Mouse (Mus musculus) heart, embryonic 14.5 days (tissue): ENCODE measurements around the gene Rapgef1. TPM values are rescaled to one million over a fixed set of nuclear protein-coding genes. Genes with fewer than 3 reads are reported as not detected.

Experiments used
- ATAC-seq: fragments of 200-750 bp; cut with Nextera tagmentation; 2 replicates; pipeline ENCODE4 v1.8.0; 2017; ENCODE audit warnings: low read depth, moderate TSS enrichment; ENCODE audit not compliant: insufficient number of reproducible peaks, insufficient read depth, low FRiP score
- H3K27ac ChIP-seq, 2 experiments: fragments of 200-500 bp in 1 of 2; fragments of 300-500 bp in 1 of 2; sonication (generic) in 1 of 2; replicated peaks in 1 of 2; 2 replicates each; pipeline ENCODE4 v1.5.1; 2012 to 2014; ENCODE audit warnings: low read depth in 2 of 2, low read length in 2 of 2, control low read depth in 1 of 2, mild to moderate bottlenecking in 1 of 2, mixed read lengths in 1 of 2; ENCODE audit not compliant: control insufficient read depth in 1 of 2, insufficient read depth in 1 of 2
- H3K27me3 ChIP-seq: fragments of 300-500 bp; sonication (generic); 2 replicates; pipeline ENCODE4 v1.6.1; 2014; ENCODE audit warnings: mild to moderate bottlenecking, low read length, control low read depth; ENCODE audit not compliant: control insufficient read depth, insufficient read depth
- H3K36me3 ChIP-seq: fragments of 300-500 bp; sonication (generic); 2 replicates; pipeline ENCODE4 v1.6.1; 2014; ENCODE audit warnings: mild to moderate bottlenecking, control low read depth, low read length, mixed read lengths; ENCODE audit not compliant: control insufficient read depth, insufficient read depth
- H3K4me1 ChIP-seq, 2 experiments: fragments of 200-500 bp in 1 of 2; fragments of 300-500 bp in 1 of 2; sonication (generic) in 1 of 2; 2 replicates each; pipeline ENCODE4 v1.6.1; 2012 to 2014; ENCODE audit warnings: low read length in 2 of 2, control low read depth in 1 of 2, mixed read lengths in 1 of 2; ENCODE audit not compliant: control insufficient read depth in 2 of 2, insufficient read depth in 2 of 2
- H3K4me2 ChIP-seq: fragments of 300-500 bp; sonication (generic); 2 replicates; pipeline ENCODE4 v1.6.1; 2014; ENCODE audit warnings: mild to moderate bottlenecking, low read length
- H3K4me3 ChIP-seq, 2 experiments: fragments of 200-500 bp in 1 of 2; fragments of 300-500 bp in 1 of 2; sonication (generic) in 1 of 2; 2 replicates each; pipeline ENCODE4 v1.5.1; 2012 to 2014; ENCODE audit warnings: low read length in 2 of 2, mild to moderate bottlenecking in 2 of 2, control low read depth in 1 of 2, low read depth in 1 of 2, moderate library complexity in 1 of 2; ENCODE audit not compliant: control insufficient read depth in 1 of 2, insufficient read depth in 1 of 2
- H3K9ac ChIP-seq: fragments of 300-500 bp; sonication (generic); 2 replicates; pipeline ENCODE4 v1.6.1; 2014; ENCODE audit warnings: mild to moderate bottlenecking, low read length
- H3K9me3 ChIP-seq: fragments of 300-500 bp; sonication (generic); 2 replicates; pipeline ENCODE4 v1.6.1; 2016; ENCODE audit warnings: low read length, control low read depth; ENCODE audit not compliant: control insufficient read depth
- WGBS: fragments of 180-500 bp; shearing (Covaris S2); extraction: QIAGEN DNeasy Blood & Tissue Kit; methylation state at CpG from one replicate; pipeline ENCODE4 v1.1.7; 2014; 5-methylcytosine and 5-hydroxymethylcytosine counted together
- polyA plus RNA-seq: library from polyadenylated mRNA; unstranded; fragments of >200 nt; fragmentation: Nextera tagmentation; extraction: Ambion mirVana; gene quantifications from 2 replicates; pipeline ENCODE4 v1.2.1, GENCODE M21; 2014

Rapgef1 gene
- polyA plus RNA-seq, 1 experiment from 2014 or later, result 12.6 TPM

DNA sequence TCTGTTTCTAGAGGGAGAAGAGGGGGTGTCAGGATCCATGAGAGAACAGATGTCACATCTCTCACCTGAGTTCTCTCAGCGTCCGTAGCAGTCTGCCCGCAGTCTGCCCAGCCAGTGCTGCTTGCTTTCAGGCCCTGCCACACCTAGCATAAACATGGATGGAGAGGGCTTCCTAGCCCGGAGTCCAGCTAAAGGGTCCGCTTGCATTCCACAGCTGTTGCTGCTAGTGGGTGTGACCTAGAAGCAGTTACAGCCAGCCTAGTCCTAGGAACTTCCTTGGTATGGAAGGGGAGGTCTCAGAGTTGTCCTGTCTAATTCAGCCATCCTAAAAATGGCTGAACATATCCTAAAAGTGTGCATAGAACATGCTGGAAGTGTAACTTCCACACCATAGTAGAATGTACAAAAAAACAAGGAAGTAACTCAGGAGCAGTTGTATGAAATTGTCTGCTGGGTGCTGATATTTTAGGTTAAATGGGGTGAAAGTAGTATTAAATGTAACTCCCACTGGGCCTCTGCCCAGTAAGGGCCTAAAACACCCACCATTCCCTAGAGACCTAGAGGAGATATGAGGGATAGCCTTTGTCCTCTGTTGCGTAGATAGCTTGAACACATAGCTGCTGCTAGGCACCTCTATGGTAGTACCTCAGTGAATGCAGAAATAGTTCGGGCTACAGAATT, 48.6 kb downstream of the Rapgef1 start:
- no peak for ATAC-seq
- H3K27ac ChIP-seq, result no peak overlapping the region
- H3K4me2 ChIP-seq, result no peak overlapping the region
- no peak overlapping the region for H3K9ac ChIP-seq
- H3K36me3 ChIP-seq, result no peaks in the 10 kb centered on the region
- WGBS, result 77% methylated on average over 7 of the region's 7 CpGs
- no peaks in the 10 kb centered on the region for H3K27me3 ChIP-seq
- peaks cover 37 to 65% of the 10 kb centered on the region in 2 experiments for H3K4me1 ChIP-seq
- no peak overlapping the region for H3K4me3 ChIP-seq
- no peaks in the 10 kb centered on the region for H3K9me3 ChIP-seq

DNA sequence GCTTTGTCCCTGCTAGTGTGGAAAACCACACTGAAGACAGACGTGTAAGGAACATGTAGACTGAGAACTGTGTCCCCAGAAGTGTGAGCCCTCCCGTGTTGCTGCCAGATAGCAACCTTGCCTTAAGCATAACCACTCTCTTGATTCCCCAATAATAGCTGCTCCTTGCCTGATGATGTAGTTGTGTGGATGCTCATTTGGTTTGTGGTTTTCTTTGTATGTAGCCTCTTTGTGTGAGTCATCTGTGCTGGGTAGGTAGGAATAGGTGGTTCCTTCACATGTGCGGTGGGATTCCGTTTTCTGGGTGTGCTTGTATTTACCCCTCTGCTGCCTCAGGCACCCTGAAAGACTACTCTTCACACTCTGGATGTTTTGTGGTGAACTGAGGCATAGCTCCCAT, 49.4 kb downstream of the Rapgef1 start:
- ATAC-seq, result no peak
- WGBS, result 84% methylated on average over 4 of the region's 4 CpGs
- H3K4me3 ChIP-seq, result no peak overlapping the region
- no peaks in the 10 kb centered on the region for H3K27me3 ChIP-seq
- no peaks in the 10 kb centered on the region for H3K9me3 ChIP-seq
- peaks cover 32 to 58% of the 10 kb centered on the region in 2 experiments for H3K4me1 ChIP-seq
- H3K4me2 ChIP-seq, result no peak overlapping the region
- H3K36me3 ChIP-seq, result no peaks in the 10 kb centered on the region
- no peak overlapping the region for H3K9ac ChIP-seq
- no peak overlapping the region for H3K27ac ChIP-seq

DNA sequence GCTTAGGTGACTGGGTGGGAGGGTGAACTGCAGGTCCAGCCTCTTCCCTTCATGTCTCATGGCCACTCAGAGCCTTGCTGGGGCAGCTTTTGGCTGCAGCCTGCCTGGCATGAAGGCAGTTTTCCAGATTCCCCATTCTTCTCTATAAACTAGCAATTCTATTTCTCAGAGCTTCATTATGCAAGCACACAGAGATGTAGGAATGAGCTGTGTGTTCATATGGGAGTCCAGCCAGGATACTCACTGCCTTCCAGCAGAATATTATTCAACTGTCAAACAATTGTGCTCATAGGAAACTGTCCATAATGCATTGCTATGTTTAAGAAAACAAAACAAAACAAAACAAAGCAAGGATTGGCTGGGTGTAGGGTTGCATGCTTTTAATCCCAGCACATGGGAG, 50.2 kb downstream of the Rapgef1 start:
- no peaks in the 10 kb centered on the region for H3K27me3 ChIP-seq
- H3K9me3 ChIP-seq, result no peaks in the 10 kb centered on the region
- no peak overlapping the region for H3K9ac ChIP-seq
- H3K4me1 ChIP-seq, result peaks cover 32 to 56% of the 10 kb centered on the region in 2 experiments
- H3K36me3 ChIP-seq, result no peaks in the 10 kb centered on the region
- H3K4me3 ChIP-seq, result no peak overlapping the region
- no peak overlapping the region for H3K27ac ChIP-seq
- no peak overlapping the region for H3K4me2 ChIP-seq
- no peak for ATAC-seq

- Histone ChIP-seq H3K4me3 (no peak overlapping the region), H3K4me1 (peaks cover 32 to 56% of the 10 kb centered on the region in 2 experiments), H3K36me3 (no peaks in the 10 kb centered on the region), H3K27ac (peak overlapping the region; percentile 37 to 42; a peak in 3 of 4 replicates), H3K27me3 (no peaks in the 10 kb centered on the region), H3K4me2 (no peak overlapping the region), H3K9ac (no peak overlapping the region), H3K9me3 (no peaks in the 10 kb centered on the region)
- WGBS, result 35% methylated on average over 9 of the region's 9 CpGs
- ATAC-seq, result no peak
Observed at GRCm38 (mm10) chr2:29670231-29670991, 50.9 kb downstream of the Rapgef1 start.

GRCm38 (mm10) chr2:29671374-29671773, 51.9 kb downstream of the Rapgef1 start:
- H3K9ac ChIP-seq, result peak overlapping the region; percentile 35; the same call in 1 of the 2 replicates
- H3K4me3 ChIP-seq, result no peak overlapping the region
- no peaks in the 10 kb centered on the region for H3K9me3 ChIP-seq
- no peaks in the 10 kb centered on the region for H3K36me3 ChIP-seq
- H3K4me2 ChIP-seq, result no peak overlapping the region
- H3K27me3 ChIP-seq, result no peaks in the 10 kb centered on the region
- WGBS, result 42% methylated on average over 4 of the region's 4 CpGs
- H3K27ac ChIP-seq, result peak overlapping the region; percentile 42 to 48; a peak in 3 of 4 replicates
- ATAC-seq, result no peak
- peaks cover 26 to 58% of the 10 kb centered on the region in 2 experiments for H3K4me1 ChIP-seq

- ATAC-seq, result no peak
- Histone ChIP-seq H3K27ac (peak overlapping the region in 1 of 2 experiments; percentile 48; a peak in 2 of 4 replicates), H3K9ac (peak overlapping the region; percentile 35; the same call in 1 of the 2 replicates), H3K27me3 (no peaks in the 10 kb centered on the region), H3K36me3 (no peaks in the 10 kb centered on the region), H3K4me3 (no peak overlapping the region), H3K4me2 (no peak overlapping the region), H3K4me1 (peaks cover 21 to 53% of the 10 kb centered on the region in 2 experiments), H3K9me3 (no peaks in the 10 kb centered on the region)
- 88% methylated on average over 3 of the region's 3 CpGs for WGBS
Observed at GRCm38 (mm10) chr2:29671856-29672255, 52.3 kb downstream of the Rapgef1 start.

- Histone ChIP-seq H3K27me3 (no peaks in the 10 kb centered on the region), H3K27ac (no peak overlapping the region), H3K4me2 (no peak overlapping the region), H3K4me1 (peaks cover 16 to 45% of the 10 kb centered on the region in 2 experiments), H3K9ac (no peak overlapping the region), H3K4me3 (no peak overlapping the region), H3K36me3 (no peaks in the 10 kb centered on the region), H3K9me3 (no peaks in the 10 kb centered on the region)
- 79% methylated on average over 7 of the region's 7 CpGs for WGBS
- ATAC-seq, result no peak
Observed at GRCm38 (mm10) chr2:29672746-29673536, 53.4 kb downstream of the Rapgef1 start.
